Mouse (Mus musculus): ENCODE results near the gene Parp9. TPM values are rescaled to one million over a fixed set of nuclear protein-coding genes. Genes with fewer than 3 reads are reported as not detected.

Parp9 gene
- polyA plus RNA-seq (2017; shearing (Covaris generic)), result 89.2 TPM

GRCm38 (mm10) chr16:35938211-35939151 is at the start of gene Parp9, which contains the start of gene Dtx3l:
Parp9 (plus strand) TSS chr16:35938470.
Dtx3l (minus strand) TSS chr16:35939151.

DNA sequence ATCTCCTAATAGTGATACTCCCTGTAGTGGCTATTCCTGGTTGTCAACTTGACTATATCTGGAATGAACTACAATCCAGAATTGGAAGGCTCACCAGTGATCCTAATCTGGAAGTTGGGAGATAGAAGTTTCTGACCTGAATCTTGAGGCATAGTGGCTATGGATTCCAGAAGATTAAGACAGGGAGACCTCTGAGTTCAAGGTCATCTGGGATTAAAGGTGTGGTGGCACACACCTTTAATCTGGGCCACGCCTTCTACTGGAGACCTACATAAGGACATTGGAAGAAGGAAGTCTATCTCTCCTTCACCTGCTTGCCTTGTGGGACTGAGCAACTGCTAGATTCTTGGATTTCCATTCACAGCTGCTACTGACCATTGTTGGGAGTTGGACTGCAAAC is 40.2 kb downstream of the Parp9 start, which contains the start of gene Kpna1:
Gene Kpna1 (plus strand): TSS at position 301 of the 400 bp plus-strand sequence.

Other genes starting within 250 kb of the Parp9 start
- gene Dirc2, start 169.1 kb upstream of the Parp9 start, polyA plus RNA-seq (2017; shearing (Covaris generic)), result 31.6 TPM
- gene Hspbap1, start 168.1 kb upstream of the Parp9 start, polyA plus RNA-seq (2017; shearing (Covaris generic)), result 31.8 TPM
- 80.7 TPM for gene Parp14, start 66.9 kb upstream of the Parp9 start, polyA plus RNA-seq (2017; shearing (Covaris generic))
- 68.3 TPM for gene Dtx3l, start 681 bp downstream of the Parp9 start, polyA plus RNA-seq (2017; shearing (Covaris generic))
- gene Kpna1, start 40.3 kb downstream of the Parp9 start, polyA plus RNA-seq (2017; shearing (Covaris generic)), result 64.2 TPM
- gene Wdr5b, start 102.7 kb downstream of the Parp9 start, polyA plus RNA-seq (2017; shearing (Covaris generic)), result 6.9 TPM
- gene Fam162a, start 133.1 kb downstream of the Parp9 start, polyA plus RNA-seq (2017; shearing (Covaris generic)), result 125 TPM
- gene Ccdc58, start 133.2 kb downstream of the Parp9 start, polyA plus RNA-seq (2017; shearing (Covaris generic)), result 33.3 TPM
- gene Csta1, start 192.8 kb downstream of the Parp9 start, polyA plus RNA-seq (2017; shearing (Covaris generic)), result 0.06 TPM
- not detected for gene Stfa2l1, start 218.3 kb downstream of the Parp9 start, polyA plus RNA-seq (2017; shearing (Covaris generic))
- not detected for gene Gm5483, start 245.7 kb downstream of the Parp9 start, polyA plus RNA-seq (2017; shearing (Covaris generic))